Mouse (Mus musculus): ENCODE measurements around the gene Aifm2.

- TF ChIP-seq CTCF (IDR thresholded peaks at IDR 0.05; ENCODE audit: low read depth) (no peak), EP300 (IDR thresholded peaks at IDR 0.05; ENCODE audit: low read depth) (no peak)
Observed at GRCm38 (mm10) chr10:61736671-61737078, 21.6 kb downstream of the Aifm2 start.
